Mouse (Mus musculus) neural tube, embryonic 10.5 days (tissue): Measurements from ENCODE around the gene Med29.

Source experiments
- DNase-seq: peaks from one replicate; pipeline ENCODE4 v3.0.0-alpha.2; 2017; ENCODE audit warnings: low spot score; ENCODE audit errors: extremely low spot score

The Med29 gene

DNA sequence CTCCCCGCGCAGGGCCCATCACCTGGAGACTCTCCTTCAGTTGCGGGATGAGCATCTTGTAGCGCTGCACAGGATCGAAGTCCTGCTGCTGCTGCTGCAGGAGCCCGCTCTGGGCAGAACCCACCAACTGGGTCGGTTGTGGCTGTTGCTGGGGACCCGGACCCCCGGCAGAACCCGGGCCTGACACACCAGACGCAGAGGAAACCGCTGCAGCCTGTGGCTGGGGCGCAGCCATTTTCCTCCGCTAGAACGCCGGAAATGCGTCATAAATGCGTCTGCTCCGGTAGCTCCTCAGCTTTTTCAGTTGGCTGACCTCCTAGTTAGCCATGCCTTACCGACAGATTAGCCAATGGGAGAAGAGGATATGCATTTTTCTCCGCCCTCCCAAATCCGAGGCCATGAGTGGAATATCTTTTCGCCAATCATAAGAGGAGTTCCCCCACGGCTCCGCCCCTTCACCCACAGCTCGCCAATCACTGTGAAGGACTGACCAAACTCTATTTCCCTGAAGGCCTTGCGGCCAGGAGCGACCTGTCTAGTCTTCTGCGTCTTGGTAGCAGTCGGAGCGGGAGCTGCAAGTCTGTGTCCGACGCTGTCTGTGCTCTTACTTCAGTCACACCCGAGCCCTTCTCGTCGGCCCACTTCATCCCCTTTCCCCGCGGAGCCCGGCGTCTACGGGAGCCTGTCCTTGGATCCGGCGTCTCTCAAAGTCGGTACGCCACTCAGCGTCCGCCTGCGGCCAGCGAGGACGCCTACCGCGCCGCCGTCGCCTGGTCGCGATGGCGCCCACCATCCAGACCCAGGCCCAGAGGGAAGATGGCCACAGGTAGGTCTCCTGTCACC lies at the start of gene Med29, which contains the start of gene Paf1:
Gene Med29 (minus strand): TSS at position 280 of the 843 bp plus-strand sequence.
Gene Paf1 (plus strand): TSS at position 523 of the 843 bp plus-strand sequence.
- DNase-seq, result peak; percentile 90

DNA sequence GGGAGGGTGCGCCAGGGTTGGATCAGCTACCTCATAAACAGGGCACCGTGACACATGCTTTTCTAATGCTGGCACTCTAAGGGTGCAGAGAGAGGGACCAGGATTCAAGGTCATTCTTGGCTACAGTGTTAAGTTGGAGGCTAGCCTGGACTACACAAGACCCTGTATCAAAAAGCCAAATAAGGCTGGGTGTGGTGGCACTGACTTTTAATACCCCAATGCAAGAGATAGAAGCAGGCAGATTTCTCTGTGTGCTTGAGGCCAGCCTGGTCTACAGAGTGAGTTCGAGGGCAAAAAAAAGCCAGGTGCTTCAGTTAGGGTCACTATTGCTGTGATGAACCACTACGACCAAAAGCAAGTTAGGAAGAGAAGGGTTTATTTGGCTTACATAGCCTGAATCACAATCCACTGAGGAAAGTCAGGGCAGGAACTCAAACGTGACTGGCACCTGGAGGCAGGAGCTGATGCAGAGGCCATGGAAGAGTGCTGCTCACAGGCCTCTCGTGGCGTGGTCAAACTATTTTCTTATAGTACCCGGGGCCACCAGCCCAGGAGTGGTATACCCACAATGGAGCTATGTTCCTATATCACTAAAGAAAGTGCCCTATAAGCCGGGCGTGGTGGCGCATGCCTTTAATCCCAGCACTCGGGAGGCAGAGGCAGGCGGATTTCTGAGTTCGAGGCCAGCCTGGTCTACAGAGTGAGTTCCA lies 49.4 kb upstream of the Med29 start:
- DNase-seq, result no peak

DNA sequence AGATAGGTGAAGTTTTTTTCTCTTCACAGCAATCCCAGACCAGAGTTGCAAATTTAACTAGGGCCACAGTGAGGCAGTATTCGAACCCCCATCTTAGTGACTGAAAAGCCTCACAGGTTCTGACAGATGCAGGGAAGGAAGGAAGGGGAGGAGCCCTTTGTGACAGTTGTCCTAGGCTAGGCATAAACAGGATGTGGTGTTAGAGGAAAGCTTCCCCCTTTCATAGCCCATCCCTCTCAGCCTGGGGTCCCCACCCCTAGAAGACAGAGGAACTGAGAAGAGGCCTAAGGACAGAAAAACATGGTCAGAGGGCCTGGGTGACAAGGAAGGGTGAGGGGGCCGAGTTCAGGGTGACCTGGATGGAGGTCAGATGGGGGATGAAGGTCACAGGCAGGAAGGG lies 48.2 kb upstream of the Med29 start:
- no peak for DNase-seq

DNA sequence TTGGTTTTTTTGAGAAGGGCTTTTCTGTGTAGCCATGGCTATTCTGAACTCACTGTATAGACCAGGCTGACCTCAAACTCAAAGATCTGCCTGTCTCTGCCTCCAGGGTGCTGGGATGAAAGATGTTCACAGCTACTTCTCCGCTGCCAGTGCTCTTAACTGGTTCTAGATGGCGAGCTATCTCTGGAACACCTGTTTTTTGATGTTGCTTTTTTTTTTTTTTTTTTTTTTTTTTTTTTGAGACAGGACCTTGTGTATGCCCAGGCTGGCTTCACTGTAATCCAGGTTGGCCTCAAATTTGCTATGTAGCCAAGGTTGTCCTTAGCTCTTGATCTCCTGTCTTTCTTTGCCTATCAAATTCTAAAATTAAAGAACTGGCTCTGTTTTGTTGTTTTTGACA lies 46.3 kb upstream of the Med29 start:
- no peak for DNase-seq

- DNase-seq, result no peak
Measured at GRCm38 (mm10) chr7:28437964-28438363, 45.5 kb upstream of the Med29 start.

DNA sequence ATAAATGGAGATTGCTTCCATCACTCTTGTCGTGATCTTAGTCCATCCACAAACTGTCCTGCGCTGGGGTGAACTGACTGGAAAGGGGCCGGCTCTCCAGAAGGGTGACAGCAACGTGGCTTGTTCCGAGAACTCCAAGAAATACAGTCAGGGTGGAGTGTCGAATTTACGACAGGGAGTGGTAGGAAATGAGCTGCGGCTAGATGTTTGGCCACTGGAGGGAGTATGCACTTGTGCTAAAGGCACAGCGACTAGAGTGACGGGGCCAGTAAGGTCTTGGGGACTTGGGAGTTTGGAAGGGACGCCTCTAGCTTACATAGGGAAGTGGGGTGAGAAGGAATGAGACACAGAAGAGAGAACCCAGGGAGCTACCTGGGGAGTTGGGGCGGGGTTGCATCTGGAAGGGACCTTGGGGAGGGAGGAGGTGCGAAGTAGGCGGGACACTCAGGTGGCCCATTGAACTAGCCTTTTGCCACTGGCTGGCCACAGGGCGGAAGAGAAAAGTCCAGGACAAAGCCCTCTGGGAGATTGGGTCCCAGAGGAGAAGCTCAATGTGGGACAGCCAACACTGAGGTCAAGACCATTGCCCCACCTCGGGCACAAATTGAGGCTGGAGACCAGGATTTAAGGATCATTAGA lies 44.5 kb upstream of the Med29 start, which contains the start of gene Gmfg:
Gene Gmfg (plus strand): TSS at position 516 of the 639 bp plus-strand sequence.
- DNase-seq, result peak; percentile 74

DNA sequence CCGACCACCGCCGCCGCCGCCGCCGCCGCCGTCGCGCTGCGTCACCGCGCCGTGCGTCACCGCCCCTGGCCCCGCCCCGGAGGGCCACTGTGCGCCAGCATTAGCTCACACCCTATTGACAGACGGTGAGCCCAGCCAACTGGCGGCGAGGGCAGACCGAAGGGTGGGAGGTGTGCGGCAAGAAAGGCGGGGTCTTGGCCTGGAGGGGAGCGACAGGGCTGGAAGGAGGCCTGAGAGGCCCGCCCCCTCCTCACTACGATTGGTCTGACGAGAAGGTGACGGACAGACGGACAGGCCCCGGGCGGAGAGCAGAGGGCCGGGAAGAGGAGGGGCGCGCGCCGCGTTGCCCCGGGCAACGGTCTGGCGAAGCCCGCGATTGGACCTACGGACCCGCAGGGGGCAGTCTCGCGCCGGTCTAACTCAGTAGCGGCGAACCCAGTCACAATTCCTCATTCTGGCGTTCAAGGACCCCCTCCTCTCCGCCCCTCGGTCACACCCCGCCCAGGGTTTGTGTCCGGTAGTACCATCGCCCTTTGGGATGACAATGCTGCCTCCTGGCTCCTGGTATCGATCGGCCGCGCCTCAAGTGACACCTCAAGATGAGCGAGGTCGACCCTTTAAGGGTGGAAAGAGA lies 43.9 kb upstream of the Med29 start:
- peak; percentile 99 for DNase-seq

DNA sequence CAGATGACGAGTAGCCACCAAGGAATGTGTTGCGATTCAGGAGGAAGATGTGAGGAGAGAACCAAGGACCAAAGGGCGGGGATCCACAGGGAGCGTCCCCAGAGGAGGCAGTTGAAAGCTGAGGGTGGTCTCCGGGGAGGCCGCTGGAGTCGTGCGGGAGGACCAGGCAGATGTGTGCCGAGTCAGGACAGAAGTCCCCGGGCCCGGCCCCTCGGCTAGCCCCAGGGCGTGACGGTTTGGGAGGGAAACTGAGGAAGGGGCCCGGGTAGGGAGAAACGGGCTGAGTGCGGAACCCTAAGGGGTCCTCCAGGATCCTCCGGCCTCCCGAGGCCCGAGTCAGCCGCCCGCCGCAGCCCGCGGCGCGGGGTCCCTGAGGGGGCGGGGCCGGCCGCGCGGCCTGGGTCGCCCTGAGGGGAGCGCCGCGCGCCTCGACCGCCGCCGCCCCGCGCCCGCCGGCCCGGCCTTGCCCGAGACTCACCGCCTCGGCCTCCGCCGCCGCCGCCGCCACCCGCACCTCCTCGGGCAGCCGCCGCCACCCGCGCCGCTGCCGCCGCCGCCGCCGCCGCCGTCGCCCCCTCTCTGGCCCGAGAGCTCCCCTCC lies 43.3 kb upstream of the Med29 start:
- peak; percentile 48 for DNase-seq

DNA sequence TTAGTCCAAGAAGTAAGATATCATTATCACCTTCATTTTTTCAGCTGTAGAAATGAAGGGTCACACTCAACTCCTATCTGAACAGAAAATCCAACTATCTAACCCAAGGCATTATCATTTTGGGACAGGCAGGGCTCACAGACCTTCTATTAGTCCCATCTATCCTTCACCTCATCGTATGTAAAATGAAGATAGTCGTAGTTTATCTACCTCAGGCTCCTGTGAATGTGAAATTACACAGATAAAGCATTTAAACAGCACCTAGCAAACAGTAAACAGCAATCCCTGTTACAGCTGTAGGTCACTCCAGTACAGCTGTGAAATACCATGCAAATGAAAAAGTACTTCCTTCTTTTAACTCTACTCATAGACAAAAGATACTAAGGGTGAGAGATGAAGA lies 39.7 kb upstream of the Med29 start:
- no peak for DNase-seq

GRCm38 (mm10) chr7:28430512-28430911 lies 38.0 kb upstream of the Med29 start:
- DNase-seq, result no peak

- no peak for DNase-seq
Measured at GRCm38 (mm10) chr7:28427738-28428137, 35.2 kb upstream of the Med29 start.

DNA sequence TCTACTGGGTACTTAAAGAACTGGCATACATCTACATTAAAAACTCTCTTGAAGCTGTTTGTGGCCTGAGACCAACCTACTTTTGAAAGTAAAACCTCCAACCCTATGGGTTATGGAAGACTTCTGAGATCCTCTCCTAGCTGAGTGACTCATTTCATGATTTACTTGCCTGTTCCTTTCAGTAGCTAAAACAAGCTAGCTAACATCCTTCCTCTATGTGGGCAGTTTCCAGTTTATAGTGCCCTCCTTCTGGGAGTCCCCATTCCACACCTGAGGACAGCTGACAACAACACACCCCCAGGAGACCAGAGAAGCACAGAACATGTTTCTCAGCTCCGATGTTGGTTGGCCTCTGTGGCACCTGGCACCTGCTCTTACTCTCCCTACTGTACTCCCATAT lies 30.5 kb upstream of the Med29 start:
- DNase-seq, result no peak

DNA sequence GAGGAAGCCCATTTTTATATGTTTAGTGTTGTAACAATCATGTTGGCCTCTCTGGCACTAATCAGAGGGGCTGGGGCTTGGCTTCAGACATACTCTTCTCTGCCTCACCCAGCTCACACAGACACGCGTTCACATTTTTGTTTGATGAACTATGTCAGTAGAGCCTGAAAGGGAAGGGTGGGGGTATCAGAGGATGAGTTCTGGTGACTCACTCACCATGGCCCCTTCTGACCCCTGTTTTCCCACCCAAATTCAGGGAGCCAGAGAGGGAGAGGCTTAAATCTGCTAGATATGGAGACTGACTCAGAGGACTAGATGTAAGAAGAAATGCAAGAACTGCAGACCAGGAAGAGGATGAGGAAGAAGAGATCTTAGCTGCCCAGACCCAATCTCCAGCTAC lies 26.9 kb upstream of the Med29 start:
- no peak for DNase-seq

DNA sequence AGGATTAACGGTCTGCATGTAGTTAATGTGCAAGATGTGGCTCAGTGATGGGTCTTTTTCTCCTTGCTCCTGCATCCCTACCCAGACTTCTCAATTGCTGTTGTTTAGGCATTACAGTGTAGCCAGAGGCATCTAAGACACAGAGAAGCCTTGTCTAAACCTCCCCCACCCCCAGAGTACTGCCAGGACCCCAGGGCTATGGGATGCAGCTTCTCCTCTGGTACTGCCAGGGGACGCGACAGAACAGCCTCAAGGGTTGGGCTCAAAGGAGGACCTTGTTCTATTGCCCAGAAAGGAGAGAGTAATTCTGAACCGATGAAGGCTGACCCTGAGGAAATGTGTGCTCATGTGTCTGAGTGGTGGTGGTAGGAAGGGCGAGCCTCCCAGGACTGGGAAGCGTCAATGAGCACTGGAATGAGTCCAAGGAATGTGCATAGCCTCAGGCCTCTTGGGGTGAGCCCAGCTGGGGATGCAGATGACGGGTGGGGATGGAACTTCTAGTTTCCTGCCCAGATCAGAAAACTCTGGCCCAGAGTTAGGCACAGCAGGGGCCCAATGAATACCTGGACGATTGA lies 25.7 kb upstream of the Med29 start:
- DNase-seq, result no peak

GRCm38 (mm10) chr7:28417368-28417767 lies 24.9 kb upstream of the Med29 start:
- DNase-seq, result no peak

- DNase-seq, result no peak
Measured at GRCm38 (mm10) chr7:28412826-28413225, 20.3 kb upstream of the Med29 start.

DNA sequence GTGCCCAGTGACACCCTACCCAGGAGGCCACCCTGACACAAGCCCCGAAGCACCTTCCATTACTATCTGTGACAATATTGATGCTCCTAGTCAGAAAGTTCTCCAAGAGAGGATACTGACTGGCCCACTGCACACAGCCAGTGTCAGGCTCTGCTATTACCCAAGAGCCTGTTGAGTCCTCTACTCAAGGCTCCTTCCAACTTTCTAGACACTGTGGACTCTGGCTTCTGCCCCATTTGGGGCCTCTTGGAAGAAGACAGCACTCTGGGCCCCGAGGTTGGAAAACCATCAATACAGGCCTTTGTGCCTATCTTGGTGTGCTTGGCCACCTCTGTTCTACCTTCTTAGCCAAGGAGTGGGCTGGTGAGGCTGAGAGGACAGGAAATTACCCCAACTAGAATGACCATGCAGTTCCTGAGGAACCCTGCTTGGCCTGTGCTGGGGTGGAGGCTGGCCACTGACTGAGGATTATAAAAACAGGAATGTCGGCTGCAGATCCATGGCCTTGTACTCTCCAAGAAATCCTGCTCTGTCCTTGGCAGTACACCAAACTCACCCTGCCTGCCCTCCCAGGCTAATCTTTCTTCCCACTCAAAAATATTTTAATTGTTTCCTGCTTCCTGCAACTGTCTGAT lies 18.4 kb upstream of the Med29 start:
- DNase-seq, result no peak

- no peak for DNase-seq
Measured at GRCm38 (mm10) chr7:28401942-28402341, 9.4 kb upstream of the Med29 start.

GRCm38 (mm10) chr7:28401030-28401429 lies 8.5 kb upstream of the Med29 start:
- no peak for DNase-seq

DNA sequence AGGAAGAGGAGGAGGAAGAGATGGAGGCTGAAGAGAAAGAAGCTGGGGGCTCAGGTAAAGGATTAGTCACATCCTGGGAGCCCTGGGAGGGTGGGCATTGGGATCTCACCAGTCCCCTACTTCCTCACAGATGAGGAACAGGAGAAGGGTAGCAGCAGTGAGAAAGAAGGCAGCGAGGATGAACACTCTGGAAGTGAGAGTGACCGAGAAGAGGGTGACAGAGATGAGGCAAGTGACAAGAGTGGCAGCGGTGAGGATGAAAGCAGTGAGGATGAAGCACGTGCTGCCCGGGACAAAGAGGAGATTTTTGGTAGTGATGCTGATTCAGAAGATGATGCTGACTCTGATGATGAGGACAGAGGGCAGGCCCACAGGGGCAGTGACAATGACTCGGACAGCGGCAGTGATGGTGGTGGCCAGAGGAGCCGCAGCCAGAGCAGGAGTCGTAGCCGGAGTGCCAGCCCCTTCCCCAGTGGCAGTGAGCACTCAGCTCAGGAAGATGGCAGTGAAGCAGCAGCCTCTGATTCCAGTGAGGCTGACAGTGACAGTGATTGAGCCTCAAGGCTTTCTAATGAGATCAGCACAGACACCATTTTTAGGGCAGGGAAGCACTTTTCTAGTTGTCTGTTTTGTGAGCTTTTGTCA lies 6.3 kb upstream of the Med29 start:
- DNase-seq, result no peak
